Mouse (Mus musculus) gastrocnemius, postnatal 14 days (tissue): ENCODE measurements around the gene Tmem138. TPM values are rescaled to one million over a fixed set of nuclear protein-coding genes. Genes with fewer than 3 reads are reported as not detected.

ENCODE experiments used
- DNase-seq: peaks from one replicate; pipeline ENCODE4 v3.0.0; 2021; ENCODE audit warnings: mixed read lengths
- intact Hi-C: fragments of 180-260 bp; cut with DNase I; formaldehyde crosslinking; loops from one replicate; pipeline ENCODE4 v1.15.1; 2025; ENCODE audit warnings: low total_unique reads
- long read RNA-seq, 2 experiments: library from polyadenylated mRNA; stranded (forward); transcript quantifications; one replicate each; pipeline ENCODE4 v2.0.0; 2021
- total RNA-seq, 2 experiments: library from RNA; stranded (reverse); gene quantifications; 2 replicates each; pipeline ENCODE4 v1.2.3; 2021

Tmem138 gene
- 1 to 10 TPM; 1.3 to 2.0 TPM for total RNA-seq
- long read RNA-seq, experiment 1, partial matches to known transcripts, result 0 of 5 reads
- long read RNA-seq, experiment 1, other reads (novel, unspliced or antisense), result 1 of 5 reads
- long read RNA-seq, experiment 2, partial matches to known transcripts, result 1 of 4 reads
- long read RNA-seq, experiment 2, other reads (novel, unspliced or antisense), result 1 of 4 reads

DNA sequence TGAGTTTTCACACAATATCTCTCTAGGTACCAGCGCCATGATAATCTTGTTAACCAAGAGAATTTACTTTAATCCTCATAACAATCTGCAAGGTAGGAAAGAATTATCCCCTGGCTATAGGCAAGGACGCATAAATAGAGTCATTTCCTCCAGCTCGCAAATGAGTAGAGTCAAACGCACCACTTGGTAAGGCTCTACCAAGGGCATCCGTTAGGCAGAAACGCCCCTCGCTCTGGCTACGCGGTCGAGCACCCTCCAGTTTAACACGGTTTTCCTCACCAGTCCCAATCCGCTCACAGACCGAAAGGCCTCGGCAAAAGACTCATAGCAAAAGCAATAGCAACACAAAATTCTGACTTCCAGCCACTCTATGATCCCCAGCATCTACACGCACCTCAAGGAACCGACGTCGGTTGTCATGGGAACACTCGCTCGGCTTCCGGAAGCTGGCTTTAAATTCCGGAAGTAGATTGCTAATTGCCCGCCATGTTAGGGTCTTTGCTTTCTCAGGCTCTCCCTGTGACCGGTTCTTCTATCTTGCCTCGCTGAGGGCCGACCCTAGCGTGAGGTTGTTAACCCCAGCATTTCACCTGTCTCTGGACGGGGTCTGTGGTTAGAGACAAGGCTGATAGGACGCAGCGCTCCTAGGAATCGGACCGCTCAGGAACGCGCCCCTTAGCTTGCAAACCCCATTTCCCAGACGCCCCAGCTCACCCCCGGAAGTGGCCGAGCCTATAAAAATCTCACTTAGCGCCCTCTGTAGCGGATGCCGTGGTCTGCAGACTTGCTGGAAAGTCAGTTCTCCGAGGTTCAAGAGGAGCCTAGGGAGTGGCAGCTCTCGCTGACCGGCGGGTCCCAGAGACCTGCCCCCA is at the start of gene Tmem138, which contains the start of gene Cyb561a3:
Gene Tmem138, minus strand, starts transcription at position 673 of the 872 bp plus-strand sequence.
Gene Cyb561a3, plus strand, starts transcription at position 483 of the 872 bp plus-strand sequence.
- intact Hi-C loops, result no loop called here

DNA sequence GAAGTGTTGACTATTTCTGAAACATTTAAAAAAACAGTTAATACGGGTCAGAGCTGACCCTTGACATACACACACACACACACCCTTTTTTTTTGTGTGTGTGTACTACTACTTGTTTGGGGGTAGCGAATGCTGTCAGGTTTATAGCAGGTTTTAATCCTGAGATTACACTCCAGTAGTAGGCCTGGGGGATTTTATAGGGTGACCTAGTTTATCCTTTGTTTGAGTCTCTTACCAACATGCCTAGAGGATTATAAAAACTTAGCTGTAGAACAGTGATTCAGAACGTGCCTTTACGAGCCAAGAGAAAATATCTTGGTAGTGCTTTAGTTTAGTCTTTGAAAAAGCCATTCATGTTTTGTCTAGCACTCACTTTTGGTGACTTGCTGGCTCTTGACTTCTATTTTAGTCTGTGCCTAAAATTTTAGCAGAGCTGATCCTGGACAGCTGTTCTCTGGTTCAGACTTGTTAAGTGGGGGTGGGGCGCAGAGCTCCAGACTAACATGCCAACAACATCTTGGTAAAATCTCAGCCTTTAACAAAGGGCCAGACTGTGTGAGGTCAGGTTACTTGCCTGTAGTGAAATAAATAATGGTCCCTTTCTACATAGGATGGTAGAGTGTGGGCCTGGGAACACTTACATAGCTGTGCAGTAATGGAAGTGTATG is 31.5 kb upstream of the Tmem138 start:
- no peak for DNase-seq
- intact Hi-C loops, result no loop called here

More for the DNA sequence above, at the start of gene Tmem138, which contains the start of gene Cyb561a3:
- peak; percentile 89 for DNase-seq

DNA sequence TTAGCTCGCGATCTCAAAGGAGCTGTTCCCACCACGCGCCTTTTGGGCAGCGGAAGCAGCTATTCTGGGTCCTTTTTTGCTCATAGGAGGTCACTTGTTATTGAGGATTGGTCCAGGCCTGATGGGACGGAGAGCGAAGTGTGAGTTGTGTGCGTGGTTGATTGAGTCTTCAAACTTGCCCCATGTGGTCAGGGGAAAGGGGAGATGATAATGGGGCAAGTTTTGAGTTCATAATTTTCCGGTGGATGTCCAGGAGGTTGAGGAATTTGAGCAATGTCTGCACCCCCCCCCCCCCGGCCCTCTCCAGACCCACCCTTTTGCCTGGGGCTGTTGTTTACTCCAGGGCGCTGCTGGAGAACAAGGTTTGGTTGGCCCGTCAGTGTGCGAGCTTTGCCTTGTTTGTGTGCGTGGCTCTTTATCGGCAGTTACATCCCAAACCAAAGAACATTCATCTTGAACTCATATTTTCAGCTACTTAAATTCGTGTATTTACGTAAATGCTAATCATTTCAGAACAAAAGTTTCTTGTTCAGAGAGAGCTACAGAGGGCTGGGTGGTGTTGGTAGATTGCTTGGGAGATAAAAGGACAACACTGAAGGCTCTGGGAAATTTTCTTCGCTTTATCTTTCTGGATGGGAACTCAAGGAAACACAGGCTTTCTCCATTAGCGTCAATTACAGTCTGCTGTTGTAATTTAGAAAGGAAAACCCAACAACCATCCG is 28.9 kb upstream of the Tmem138 start:
- no peak for DNase-seq
- intact Hi-C loops, result no loop called here

DNA sequence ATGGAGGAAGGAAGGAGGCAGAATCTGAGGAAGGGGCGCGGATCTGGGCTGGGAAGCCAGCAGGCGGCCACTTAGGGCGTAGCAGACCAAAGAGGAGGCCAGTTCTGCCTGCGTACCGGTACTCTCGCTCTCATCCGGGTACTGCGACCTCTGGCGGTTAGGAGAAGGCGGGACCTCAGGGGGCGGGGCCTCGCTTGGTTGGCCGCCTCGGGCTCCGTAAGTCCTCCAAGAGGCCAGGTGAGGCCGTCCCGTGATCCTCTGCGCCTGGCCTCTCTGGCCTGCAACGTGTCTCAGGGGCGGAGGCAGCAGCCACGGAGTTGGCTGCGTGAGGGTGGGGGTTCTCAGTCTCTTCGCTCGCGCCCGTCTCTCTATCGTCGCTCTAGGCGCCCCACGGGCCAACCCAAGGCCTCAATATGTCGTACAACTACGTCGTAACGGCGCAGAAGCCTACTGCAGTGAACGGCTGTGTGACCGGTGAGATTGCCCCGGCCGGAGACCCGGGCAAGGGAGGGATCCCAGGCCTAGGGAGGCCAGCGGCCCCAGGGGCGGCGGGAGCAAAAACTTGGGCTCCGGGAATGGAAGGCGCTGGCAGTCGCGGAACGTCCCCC is 28.2 kb upstream of the Tmem138 start, which contains the start of the genes Ddb1 and Tkfc:
Gene Ddb1, plus strand, starts transcription at position 35 of the 608 bp plus-strand sequence.
Gene Tkfc, minus strand, starts transcription at position 362 of the 608 bp plus-strand sequence.
- DNase-seq, result peak; percentile 99
- intact Hi-C loops, result no loop called here

DNA sequence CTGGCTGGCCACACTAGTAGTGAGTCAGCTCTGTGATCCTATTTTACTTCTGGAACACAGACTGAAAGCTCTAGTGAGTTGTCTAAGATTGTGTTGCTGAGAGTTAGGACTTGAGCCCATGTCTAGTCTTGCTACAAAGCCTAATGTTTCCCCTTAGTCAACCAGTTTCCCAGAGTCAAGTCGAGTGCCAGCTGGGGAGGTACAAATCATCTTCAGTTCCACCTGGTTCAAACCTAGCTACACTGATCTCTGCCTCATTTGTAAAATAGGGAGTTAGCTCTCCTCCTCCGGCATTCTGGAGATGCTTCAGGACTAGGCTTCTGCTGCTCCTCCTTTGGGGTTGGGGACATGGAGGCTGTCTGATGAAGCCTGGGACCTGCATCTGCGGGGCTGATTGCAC is 27.4 kb upstream of the Tmem138 start:
- intact Hi-C loops, result no loop called here
- no peak for DNase-seq

DNA sequence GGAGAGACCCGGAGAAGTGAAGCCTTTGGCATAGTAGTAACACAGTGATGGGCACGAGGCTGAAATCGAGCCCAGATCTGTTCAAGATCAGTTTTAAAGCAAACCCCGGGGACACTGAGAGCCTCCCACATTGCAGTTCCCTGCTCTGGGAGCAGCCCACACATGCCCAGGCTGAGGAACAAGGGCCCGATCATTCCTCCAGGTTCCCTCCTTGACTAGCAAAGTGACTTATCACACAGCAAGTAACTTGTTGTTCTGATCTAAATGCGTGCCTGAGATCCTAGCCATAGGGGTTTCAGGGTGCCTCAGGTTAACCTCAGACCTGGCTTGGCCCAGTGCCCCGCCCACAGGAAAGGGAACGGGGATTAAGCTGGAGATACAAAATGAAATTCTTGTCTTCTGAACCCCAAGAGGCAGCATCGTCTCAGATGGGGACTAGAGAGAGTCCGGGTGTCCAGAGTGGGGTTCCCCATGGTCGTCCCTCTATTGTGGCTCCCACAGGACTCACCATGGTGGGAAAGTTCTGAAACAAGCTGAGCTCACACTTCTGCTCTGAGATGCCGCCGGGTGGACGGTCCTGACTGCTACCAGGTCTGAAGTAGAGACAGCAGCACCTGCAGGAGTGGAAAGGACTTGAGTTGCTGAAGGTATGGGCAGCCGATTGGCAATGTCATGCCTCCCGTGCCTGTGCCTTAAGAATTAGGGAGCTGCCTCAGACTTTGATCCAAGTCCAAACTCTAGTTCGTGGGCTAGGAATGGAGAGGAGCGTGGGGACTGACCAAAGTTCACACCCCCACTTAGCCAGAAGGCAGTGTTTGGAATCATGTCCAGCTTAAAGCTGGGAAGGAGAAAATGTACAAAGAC is 26.7 kb upstream of the Tmem138 start:
- intact Hi-C loops, result no loop called here
- no peak for DNase-seq

DNA sequence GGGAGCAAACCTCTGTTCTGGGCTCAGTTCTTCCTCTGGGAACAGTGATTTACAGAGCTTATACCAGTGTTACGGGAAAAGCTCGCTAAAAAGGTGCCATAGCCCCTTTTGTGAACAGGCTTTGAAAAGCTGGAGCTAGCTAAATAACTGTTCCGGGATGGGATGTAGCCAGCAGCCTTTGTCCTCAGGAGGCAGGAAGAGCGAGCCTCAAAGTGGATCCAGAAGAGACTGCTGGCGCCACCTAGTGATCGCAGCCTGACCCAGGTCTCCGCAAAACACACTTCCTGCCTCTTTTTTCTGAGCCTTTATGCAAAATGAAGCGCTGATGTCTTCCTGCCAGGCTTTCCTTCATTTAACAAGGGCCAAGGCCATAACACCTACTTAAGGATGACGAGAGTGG is 25.6 kb upstream of the Tmem138 start:
- intact Hi-C loops, result no loop called here

DNA sequence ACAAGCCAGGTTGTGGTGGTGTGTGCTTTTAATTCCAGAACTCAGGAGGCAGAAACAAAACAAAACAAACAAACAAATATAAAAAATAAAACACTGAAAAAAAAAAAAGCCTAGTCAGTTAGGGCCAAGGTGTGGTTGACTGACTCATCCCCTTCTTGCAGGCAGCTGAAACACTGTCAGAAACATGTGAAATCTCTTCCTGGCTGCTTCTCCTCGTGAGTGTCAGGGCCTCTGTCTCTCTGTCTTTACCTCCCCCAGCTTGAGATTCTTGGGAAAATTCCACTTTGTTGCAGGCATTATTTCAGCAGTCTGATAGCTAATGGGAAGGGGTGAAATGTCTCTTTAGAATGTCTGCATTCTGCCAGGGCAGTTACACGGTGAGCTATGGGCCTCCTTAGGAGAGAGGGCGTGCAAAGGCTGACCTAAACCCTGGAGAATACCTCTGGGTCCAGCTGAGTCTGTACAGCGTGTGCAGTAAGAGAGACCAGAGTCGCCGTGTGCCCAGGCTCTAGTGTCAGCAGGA is 25.1 kb upstream of the Tmem138 start:
- intact Hi-C loops, result no loop called here
- no peak for DNase-seq

More for the DNA sequence above, 25.6 kb upstream of the Tmem138 start:
- DNase-seq, result peak; percentile 88

DNA sequence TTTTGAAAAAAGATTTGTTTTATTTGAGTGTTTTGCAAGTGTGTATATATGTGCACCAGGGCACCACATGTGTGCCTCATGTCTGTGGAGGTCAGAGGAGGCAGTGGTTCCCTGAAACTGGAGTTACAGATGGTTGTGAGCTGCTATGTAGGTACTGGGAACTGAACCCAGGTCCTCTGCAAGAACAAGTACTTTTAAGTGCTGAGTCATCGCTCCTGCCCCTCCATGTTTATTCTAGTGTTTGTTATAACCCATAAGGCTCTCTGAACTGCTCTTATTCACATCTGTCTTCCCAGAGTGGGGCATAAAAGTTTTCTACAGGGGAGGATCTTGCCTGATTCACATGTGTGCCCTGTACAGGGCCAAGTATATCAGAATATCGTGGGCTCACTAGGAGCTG is 22.5 kb upstream of the Tmem138 start:
- no peak for DNase-seq
- intact Hi-C loops, result loop anchor here (5.0 kb wide), 1 partner anchor 37 kb away; no protein-coding TSS in a partner anchor

DNA sequence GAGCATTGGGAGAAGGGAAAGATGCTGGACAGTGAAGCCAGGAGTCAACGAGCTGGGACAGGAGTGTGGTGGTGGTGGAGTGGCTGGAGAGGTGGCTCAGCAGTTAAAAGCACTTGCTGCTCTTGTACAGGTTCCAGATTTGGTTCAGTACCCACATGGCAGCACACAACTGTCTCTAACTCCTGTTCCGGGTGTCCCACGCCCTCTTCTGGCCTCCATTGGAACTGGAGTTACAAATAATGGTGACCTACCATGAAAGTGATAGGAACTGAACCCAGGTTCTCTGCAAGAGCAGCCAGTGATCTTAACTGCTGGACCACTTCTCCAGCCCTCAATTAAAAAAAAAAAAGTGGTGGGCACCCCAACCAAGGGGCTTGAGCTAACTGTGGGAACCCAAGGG is 21.0 kb upstream of the Tmem138 start:
- no peak for DNase-seq
- intact Hi-C loops, result loop anchor here (5.0 kb wide), 1 partner anchor 36 kb away; no protein-coding TSS in a partner anchor

DNA sequence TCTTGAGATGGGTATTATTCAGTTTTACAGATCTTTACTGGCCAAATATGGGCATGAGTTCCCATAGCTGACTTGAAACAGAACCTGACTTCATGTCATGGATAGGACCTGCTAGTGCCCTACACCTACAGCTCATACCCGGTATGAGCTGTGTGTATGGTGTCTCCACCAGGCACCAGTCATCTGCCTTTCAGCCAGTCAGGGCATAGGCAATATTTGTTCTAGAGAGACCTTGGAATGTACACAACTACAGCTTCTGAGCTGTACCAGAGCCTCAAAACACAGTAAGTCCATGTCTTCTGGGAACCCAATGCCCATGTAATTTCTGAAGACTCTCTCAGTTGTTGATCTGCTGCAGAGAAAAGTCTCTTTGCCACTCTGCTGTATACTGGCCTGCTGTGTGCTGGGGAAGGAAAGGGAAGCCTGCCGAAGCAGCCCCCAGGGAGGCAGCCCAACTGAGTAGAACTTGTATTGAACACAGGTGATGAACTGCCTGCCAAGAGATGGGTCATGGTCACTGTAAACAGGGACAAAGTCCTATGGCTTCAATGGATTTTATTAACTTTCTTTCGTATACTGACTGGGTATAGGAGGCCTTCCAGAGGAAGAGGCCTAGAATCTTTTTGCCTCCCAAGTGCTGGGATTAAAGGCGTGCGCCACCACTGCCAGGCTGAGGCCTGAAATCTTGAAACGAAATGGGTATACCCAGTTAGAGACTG is 14.7 kb upstream of the Tmem138 start:
- intact Hi-C loops, result no loop called here

DNA sequence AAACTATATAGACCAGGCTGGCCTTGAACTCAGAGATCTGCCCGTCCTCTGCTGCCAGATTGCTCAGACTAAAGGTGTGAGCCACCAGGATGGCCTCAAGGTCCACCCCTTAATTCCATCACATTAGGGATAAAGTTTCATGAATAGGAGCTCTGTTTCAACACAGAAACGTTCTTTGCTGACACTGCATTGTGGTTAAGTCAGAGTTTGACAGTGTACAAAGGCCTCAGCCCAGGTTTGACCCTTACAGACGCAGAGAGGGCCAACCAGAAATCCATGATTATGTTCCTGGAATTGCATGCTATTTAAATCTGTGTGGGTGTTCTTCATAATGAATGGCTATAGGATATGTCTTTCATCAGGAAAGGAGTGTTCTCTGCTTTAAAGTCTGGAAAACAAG is 13.1 kb upstream of the Tmem138 start:
- intact Hi-C loops, result no loop called here
- no peak for DNase-seq

More for the DNA sequence above, 14.7 kb upstream of the Tmem138 start:
- DNase-seq, result no peak

DNA sequence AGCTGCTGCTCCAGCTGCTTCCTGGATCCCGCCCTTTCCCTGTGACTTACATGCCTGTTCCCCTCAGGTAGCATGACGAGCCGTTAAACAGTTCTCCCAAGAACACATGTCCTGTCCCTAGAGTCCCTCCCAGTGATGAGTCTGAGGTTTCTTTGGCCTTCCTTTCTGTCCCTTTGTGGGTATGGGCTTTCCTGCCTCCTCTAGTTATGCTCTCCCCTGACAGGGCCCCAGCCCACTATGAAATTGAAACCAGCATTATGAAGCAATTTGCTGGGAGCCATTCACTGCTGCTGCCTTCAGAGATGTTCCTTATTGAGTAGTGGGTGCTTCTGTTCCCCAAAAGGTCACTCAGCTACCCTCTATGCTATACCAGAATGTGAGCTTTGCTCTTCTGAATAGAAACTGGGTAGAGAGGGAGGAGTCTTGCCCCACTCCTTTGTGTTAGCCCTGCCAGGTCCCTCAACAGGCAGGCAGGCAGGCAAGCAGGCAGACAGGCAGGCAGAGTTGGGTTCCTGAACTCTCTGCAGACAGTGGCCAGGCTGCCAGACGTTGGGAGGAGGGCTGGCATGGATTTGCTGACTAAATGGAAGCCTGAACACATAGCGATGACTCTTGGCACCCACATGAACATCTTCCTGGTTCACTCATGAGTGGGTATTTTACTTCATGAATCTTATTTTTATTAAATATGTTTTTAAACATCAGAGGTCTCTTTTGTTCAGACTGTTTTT is 12.1 kb upstream of the Tmem138 start:
- DNase-seq, result no peak
- intact Hi-C loops, result no loop called here

DNA sequence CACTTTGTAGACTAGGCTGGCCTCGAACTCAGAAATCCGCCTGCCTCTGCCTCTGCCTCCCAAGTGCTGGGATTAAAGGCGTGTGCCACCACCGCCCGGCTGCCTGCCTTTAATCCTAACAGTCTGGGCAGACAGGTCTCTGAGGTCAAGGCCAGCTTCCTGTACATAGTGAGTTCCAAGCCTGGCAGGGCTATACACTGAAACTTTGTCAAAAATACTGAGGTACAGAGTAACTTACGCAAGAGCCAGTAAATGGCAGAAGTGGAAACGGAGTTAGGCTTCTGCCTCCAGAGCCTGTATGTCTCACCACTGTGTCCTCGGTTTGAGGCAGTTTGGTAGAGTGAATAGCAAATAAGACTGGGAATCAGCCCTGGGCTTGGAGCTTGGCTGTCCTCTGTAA is 10.1 kb upstream of the Tmem138 start:
- DNase-seq, result no peak
- intact Hi-C loops, result no loop called here

DNA sequence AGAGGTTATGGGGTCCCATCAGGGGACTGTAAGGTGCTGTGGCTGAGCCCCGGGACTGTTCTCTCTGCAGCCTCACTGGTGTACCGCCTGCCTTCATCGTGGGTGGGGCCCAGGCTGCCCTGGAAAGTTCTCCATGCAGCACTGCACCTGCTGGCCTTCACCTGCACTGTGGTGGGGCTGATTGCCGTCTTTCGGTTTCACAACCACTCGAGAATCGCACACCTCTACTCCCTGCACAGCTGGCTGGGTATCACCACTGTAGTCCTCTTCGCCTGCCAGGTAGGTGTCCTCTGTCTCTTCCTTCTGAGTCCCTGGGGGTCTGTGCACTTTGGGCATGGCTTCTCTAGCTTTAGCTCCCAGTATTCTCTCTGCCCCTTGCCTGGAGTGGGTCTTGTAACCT is 8.0 kb upstream of the Tmem138 start:
- no peak for DNase-seq
- intact Hi-C loops, result no loop called here

DNA sequence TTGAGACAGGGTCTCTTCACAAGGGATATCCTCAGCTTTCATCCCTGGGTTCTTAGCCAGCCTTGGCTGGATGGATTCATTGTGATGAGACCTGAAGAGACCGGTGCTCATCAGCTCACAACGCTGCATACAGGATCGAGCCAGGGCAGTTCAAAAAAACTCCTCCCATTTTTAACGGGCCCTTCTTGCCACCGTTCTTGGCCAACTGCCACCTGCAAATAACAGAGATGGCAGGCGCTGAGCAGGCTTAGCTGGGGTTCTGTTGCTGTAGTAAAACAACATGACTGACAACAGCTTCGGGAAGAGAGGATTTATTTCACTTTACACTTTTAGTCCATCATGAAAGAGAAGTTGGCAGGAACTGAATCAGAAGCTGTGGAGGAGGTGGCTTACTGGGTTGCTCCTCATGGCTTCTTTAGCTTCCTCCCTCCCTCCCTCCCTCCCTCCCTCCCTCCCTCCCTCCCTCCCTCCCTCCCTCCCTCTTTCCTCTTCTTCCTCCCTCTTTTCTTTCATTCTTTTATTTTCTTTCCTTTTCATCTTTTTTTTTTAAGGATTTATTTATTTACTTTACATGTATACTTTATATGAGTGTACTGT is 6.5 kb upstream of the Tmem138 start:
- intact Hi-C loops, result no loop called here
- no peak for DNase-seq
